Mouse (Mus musculus): Measurements from ENCODE around the gene Eefsec.

DNA sequence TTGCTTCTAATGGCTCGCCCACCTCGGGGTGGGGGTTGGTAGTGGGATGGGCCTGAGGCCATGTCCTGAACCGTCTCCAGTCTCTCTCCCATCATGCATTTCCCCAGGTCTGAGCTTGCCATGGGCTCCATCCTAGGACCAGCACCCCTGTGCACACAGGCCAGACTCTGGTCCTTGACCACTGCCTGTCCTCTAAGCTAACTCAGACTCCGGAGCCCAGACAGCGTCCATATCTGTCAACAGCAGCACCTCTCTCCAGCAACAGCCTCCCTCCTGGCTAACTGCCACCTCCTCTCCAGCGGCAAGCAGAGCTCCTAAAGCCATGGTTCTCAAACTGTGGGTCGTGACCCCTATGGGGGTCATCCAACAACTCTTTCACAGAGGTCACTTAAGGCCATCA is 209.8 kb downstream of the Eefsec start:
- no peak for TF ChIP-seq CTCF (IDR thresholded peaks at IDR 0.05; ENCODE audit: low read depth)
- TF ChIP-seq EP300 (IDR thresholded peaks at IDR 0.05; ENCODE audit: low read depth): no peak
